Mouse (Mus musculus) lung, embryonic 15.5 days (tissue): ENCODE data around the gene Gcnt3. TPM values are rescaled to one million over a fixed set of nuclear protein-coding genes. Genes with fewer than 3 reads are reported as not detected.

Experiments
- ATAC-seq: fragments of 200-750 bp; cut with Nextera tagmentation; 2 replicates; pipeline ENCODE4 v1.8.0; 2017; ENCODE audit warnings: moderate number of reproducible peaks, borderline replicate concordance; ENCODE audit not compliant: low FRiP score, low TSS enrichment; ENCODE audit errors: extremely low read depth
- H3K27ac ChIP-seq: fragments of 300-500 bp; sonication (generic); 2 replicates; pipeline ENCODE4 v1.5.1; 2015; ENCODE audit warnings: moderate library complexity, mild to moderate bottlenecking, inconsistent platforms
- H3K27me3 ChIP-seq: fragments of 300-500 bp; sonication (generic); 2 replicates; pipeline ENCODE4 v1.6.1; 2015; ENCODE audit warnings: inconsistent platforms
- H3K36me3 ChIP-seq: fragments of 300-500 bp; sonication (generic); 2 replicates; pipeline ENCODE4 v1.6.1; 2015; ENCODE audit warnings: inconsistent platforms
- H3K4me1 ChIP-seq: fragments of 300-500 bp; sonication (generic); 2 replicates; pipeline ENCODE4 v1.6.1; 2015; ENCODE audit warnings: inconsistent platforms
- H3K4me2 ChIP-seq: fragments of 300-500 bp; sonication (generic); 2 replicates; pipeline ENCODE4 v1.6.1; 2015; ENCODE audit warnings: inconsistent platforms, mild to moderate bottlenecking, moderate library complexity
- H3K4me3 ChIP-seq: fragments of 300-500 bp; sonication (generic); 2 replicates; pipeline ENCODE4 v1.5.1; 2015; ENCODE audit warnings: mild to moderate bottlenecking, inconsistent platforms
- H3K9ac ChIP-seq: fragments of 300-500 bp; sonication (generic); 2 replicates; pipeline ENCODE4 v1.6.1; 2015; ENCODE audit warnings: inconsistent platforms
- H3K9me3 ChIP-seq: fragments of 300-500 bp; sonication (generic); 2 replicates; pipeline ENCODE4 v1.6.1; 2016; ENCODE audit warnings: inconsistent platforms
- WGBS: fragments of 180-500 bp; shearing (Covaris S2); methylation state at CpG from one replicate; pipeline ENCODE4 v1.1.7; 2015; 5-methylcytosine and 5-hydroxymethylcytosine counted together
- polyA plus RNA-seq: library from polyadenylated mRNA; unstranded; fragments of >200 nt; fragmentation: Nextera tagmentation; extraction: Ambion mirVana; gene quantifications from 2 replicates; pipeline ENCODE4 v1.2.1, GENCODE M21; 2015

Gene Gcnt3
- 0.10 and 0.15 TPM in 2 replicates for polyA plus RNA-seq

DNA sequence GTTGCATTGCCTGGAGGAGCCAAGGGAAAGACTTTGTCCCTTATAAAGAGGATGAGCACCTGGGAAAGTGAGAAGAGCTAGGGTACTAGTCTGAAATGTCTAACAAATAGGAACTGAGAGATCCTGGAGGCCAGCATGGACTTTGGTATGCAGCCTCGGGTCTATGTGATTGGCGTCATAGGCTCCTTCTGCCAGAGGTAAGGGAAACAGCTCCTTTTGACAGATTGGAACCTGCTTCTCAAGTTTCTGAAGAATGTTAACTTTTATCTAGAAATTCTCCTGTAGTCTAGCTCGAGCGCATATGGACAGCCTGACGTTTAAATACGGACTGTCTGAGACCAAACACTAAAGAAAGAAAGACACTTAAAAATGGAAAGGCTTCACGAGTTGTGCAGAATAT lies at the start of gene Gcnt3:
Gene Gcnt3 (minus strand): TSS at position 101 of the 400 bp plus-strand sequence.
- no peak within 1 kb of the TSS for H3K27ac ChIP-seq
- H3K9me3 ChIP-seq: no peaks in the 10 kb centered on the region
- no peaks in the 10 kb centered on the region; the same call in 1 of the 2 replicates for H3K4me1 ChIP-seq
- no peak within 1 kb of the TSS for H3K4me3 ChIP-seq
- no peak within 1 kb of the TSS for H3K9ac ChIP-seq
- H3K27me3 ChIP-seq: no peaks in the 10 kb centered on the region
- no peak for ATAC-seq
- no peaks in the 10 kb centered on the region for H3K36me3 ChIP-seq
- H3K4me2 ChIP-seq: no peak within 1 kb of the TSS
- WGBS: 53% methylated on average over 7 of the region's 7 CpGs

DNA sequence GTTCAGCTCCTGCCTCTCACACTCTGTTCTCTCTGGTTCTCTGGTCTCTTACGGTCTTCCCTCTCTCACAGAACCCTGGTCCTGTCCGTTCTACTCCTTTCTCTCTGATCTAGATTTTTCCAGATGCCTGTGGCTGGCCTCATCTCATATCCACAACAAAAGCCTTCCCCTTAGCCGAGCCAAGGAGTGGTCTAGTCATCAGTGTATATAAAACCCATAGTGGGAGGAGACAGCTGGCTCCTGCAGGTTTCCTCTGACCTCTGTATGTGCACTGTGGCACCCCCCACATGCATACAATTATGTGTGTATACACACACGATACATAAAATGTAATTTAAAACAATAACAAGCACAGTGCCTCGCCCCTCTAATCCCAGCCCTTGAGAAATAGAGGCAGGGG lies 49.5 kb upstream of the Gcnt3 start:
- no peaks in the 10 kb centered on the region for H3K36me3 ChIP-seq
- no peak overlapping the region for H3K27ac ChIP-seq
- H3K27me3 ChIP-seq: no peaks in the 10 kb centered on the region
- peaks cover 20% of the 10 kb centered on the region for H3K4me1 ChIP-seq
- no peak overlapping the region for H3K9ac ChIP-seq
- H3K4me2 ChIP-seq: no peak overlapping the region
- ATAC-seq: no peak
- no peaks in the 10 kb centered on the region for H3K9me3 ChIP-seq
- WGBS: 58% methylated on average over 5 of the region's 5 CpGs
- H3K4me3 ChIP-seq: no peak overlapping the region

DNA sequence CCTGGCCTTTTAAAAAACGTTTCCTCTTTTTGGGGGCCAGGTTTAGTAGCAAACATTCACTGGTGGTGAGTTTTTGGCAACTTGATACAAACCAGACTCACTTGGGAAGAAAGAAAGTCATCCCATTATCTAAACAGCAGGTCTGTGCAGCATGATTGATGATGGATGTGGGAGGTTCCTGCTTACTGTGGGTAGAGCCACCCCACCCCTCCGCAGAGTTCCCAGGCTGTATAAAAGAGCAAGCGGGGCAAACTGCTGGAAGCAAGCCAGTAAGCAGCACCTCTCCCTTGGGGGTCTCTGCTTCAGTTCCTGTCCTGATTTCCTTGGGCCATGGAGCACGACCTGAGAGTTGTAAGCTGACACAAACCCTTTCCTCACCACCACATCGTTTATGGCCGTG lies 48.2 kb upstream of the Gcnt3 start:
- WGBS: 23% methylated on average over 6 of the region's 6 CpGs
- no peak overlapping the region for H3K9ac ChIP-seq
- H3K27ac ChIP-seq: no peak overlapping the region

DNA sequence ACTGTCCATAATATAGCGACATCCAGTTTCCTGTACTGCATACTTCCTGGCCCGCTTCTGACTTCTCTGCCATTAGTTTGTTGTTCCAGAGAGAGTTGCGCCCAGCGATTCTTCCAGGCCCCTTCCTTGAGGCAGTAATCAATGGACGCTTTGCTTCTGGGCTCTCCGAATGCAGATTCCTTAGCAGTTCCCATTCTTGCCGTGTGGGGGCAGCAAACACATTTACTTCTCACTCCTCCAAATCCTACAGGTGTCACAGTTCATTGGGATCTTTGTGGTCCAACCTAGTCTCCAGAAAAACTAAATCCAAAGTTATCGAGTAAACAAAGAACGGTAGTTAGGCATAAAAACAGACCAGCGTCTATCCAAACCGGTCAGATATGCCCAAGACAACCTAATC lies 46.2 kb upstream of the Gcnt3 start:
- Histone ChIP-seq H3K4me1 (peaks cover 21% of the 10 kb centered on the region), H3K9me3 (no peaks in the 10 kb centered on the region), H3K36me3 (no peaks in the 10 kb centered on the region), H3K9ac (no peak overlapping the region), H3K4me2 (no peak overlapping the region), H3K27me3 (no peaks in the 10 kb centered on the region), H3K27ac (no peak overlapping the region), H3K4me3 (no peak overlapping the region)
- ATAC-seq: no peak
- 60% methylated on average over 11 of the region's 11 CpGs for WGBS

More for the DNA sequence above, 48.2 kb upstream of the Gcnt3 start:
- Histone ChIP-seq H3K4me2 (no peak overlapping the region), H3K36me3 (no peaks in the 10 kb centered on the region), H3K27me3 (no peaks in the 10 kb centered on the region), H3K4me3 (no peak overlapping the region), H3K4me1 (peaks cover 21% of the 10 kb centered on the region), H3K9me3 (no peaks in the 10 kb centered on the region)
- ATAC-seq: no peak

DNA sequence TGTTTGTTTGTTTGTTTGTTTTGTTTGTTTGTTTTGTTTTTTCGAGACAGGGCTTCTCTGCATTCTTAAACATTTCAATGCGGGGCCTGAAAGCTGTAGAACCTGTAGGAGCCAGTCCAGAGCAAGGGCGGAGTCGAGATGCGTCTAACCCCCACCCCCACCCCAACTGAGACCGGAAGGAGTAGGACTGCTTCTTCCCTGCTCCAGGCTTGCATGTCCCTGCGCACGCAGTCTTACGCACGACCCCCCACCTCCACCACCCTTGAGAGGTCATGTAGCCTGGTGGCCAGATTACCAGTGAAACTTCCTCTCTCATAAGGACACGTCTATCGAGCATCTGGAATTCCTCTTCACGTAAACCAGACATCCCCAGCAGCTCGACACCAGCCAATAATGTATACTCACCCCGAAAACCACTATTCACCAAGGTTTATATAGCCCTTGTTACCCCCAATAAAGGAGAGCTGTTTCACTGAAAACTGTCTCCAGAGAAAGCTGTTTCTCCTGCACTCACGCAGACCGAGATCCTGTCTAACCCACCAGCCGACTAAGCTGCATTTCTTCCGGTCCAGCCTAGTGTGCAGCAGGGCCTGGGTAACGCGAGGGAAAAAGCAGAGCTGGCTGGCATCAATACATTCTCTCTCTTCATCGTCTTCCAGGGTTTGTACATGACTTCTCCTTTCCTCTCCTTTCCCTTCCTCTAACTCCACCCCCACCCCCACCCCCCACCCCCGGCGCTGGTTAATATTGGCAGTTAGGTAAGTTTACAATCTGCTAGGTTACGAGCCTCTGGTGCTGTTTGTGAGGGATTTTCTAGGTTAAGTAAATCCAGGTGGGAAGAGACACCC lies 44.7 kb upstream of the Gcnt3 start:
- no peak overlapping the region for H3K27ac ChIP-seq
- no peaks in the 10 kb centered on the region for H3K27me3 ChIP-seq
- no peaks in the 10 kb centered on the region for H3K9me3 ChIP-seq
- no peak for ATAC-seq
- H3K4me2 ChIP-seq: no peak overlapping the region
- H3K4me3 ChIP-seq: no peak overlapping the region
- peaks cover 8% of the 10 kb centered on the region; the same call in 1 of the 2 replicates for H3K4me1 ChIP-seq
- WGBS: 57% methylated on average over 25 of the region's 25 CpGs
- H3K36me3 ChIP-seq: no peaks in the 10 kb centered on the region
- H3K9ac ChIP-seq: no peak overlapping the region

DNA sequence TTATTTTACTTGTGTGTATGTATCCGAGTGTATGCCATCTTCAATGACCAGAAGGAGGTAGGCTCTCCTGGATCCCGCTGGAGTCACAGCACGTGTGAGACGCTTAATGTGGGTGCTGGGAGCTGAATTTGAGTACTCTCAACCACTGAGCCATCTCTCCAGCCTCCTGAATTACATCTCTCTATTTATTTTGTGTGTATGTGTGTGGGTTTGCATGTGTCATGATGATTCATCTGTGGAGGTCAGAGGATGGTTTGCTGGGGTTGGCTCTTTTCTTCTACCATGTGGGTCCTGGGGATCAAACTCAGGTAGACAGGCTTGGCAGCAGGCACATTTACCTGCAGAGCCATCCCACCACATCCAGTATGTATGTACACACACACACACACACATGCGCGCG lies 43.9 kb upstream of the Gcnt3 start:
- 86% methylated on average over 7 of the region's 7 CpGs for WGBS
- Histone ChIP-seq H3K4me2 (no peak overlapping the region), H3K36me3 (no peaks in the 10 kb centered on the region), H3K27me3 (no peaks in the 10 kb centered on the region), H3K27ac (no peak overlapping the region), H3K4me1 (peaks cover 8% of the 10 kb centered on the region; the same call in 1 of the 2 replicates), H3K9ac (no peak overlapping the region), H3K9me3 (no peaks in the 10 kb centered on the region), H3K4me3 (no peak overlapping the region)
- ATAC-seq: no peak

DNA sequence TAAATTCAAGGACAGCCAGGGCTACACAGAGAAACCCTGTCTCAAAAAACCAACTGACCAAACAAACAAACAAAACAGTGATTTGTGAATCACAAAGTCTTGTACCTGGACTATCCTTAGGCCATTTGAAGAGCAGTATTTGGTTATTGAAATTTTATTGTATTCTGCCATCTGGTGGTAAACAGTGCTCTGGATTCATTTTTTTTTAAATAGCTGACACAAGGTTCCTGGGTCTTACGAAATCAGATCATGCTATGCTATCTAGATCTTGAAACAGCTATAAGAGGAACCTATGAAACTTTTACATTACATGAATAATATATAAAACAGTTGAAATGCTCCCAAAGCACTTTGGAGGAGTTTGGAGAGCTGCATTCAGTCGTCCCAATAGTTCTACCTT lies 43.1 kb upstream of the Gcnt3 start:
- no peaks in the 10 kb centered on the region for H3K9me3 ChIP-seq
- WGBS: 43% methylated on average over 2 of the region's 2 CpGs
- ATAC-seq: no peak
- no peak overlapping the region for H3K4me3 ChIP-seq
- H3K27me3 ChIP-seq: no peaks in the 10 kb centered on the region
- H3K9ac ChIP-seq: no peak overlapping the region
- no peak overlapping the region for H3K27ac ChIP-seq
- H3K36me3 ChIP-seq: no peaks in the 10 kb centered on the region
- peaks cover 5% of the 10 kb centered on the region; the same call in 1 of the 2 replicates for H3K4me1 ChIP-seq
- no peak overlapping the region for H3K4me2 ChIP-seq

DNA sequence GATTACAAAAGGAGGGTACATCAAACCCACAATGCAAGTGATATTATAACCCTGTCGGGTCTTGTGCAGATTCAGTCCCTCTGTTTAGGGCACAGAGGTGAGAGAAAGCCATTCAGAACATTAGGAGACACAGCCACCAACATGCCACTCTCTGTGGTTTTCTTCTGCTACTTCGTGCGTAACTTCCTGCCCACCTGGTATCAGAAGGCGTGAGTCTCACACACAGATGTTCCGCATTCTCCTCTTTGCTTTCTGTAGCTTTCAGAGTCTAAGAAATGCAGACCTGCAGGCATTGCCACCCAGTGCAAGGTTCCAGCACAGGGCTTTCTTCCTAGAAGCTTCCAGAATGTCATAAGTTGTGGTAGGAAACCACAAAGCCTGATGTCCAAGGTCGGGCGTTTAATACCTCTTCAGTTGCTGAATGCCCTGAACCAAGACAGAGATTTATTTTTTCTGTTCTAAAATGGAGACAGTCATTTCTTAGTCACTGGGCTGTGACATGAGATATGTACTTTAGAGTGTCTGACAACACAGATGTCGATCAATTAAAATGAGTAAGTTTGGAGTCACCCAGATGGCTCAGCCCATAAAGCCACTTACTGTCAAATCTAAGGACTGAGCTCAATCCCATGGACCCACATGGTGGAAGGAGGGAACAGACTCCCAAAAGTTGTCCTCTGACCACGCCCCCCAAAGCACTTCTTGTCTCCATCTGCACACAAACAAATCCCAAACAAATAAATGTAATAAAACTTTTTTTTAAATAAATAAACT lies 42.3 kb upstream of the Gcnt3 start:
- ATAC-seq: no peak
- no peak overlapping the region for H3K27ac ChIP-seq
- WGBS: 81% methylated on average over 9 of the region's 9 CpGs

DNA sequence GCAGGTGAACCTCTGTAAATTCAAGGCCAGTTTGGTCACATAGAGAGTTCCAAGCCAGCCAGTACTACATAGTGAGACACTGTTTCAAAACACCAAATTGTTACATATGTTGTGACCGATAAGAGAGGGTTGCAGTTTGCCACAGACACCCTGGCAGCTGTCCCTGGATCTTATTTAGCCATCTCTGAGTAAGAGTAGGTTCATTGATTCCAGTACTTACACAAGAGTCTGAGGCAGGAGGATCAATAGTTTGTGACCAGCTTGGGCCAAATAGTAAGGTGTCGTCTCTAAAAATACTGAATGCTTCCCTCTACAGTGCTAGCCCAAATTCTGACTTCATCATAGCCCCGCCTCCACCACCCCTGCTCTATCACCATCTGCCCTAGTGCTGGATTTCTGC lies 40.1 kb upstream of the Gcnt3 start:
- H3K36me3 ChIP-seq: no peaks in the 10 kb centered on the region
- no peak overlapping the region for H3K4me2 ChIP-seq
- no peaks in the 10 kb centered on the region for H3K9me3 ChIP-seq
- ATAC-seq: no peak
- H3K9ac ChIP-seq: no peak overlapping the region
- H3K4me1 ChIP-seq: 0 out of 2 replicates have a peak, but pooled peaks cover 3% of the 10 kb centered on the region
- WGBS: 88% methylated on average over 3 of the region's 3 CpGs
- H3K27ac ChIP-seq: no peak overlapping the region
- H3K4me3 ChIP-seq: no peak overlapping the region
- no peaks in the 10 kb centered on the region for H3K27me3 ChIP-seq

More for the DNA sequence above, 42.3 kb upstream of the Gcnt3 start:
- Histone ChIP-seq H3K4me2 (no peak overlapping the region), H3K4me1 (0 out of 2 replicates have a peak, but pooled peaks cover 3% of the 10 kb centered on the region), H3K36me3 (no peaks in the 10 kb centered on the region), H3K4me3 (no peak overlapping the region), H3K9ac (no peak overlapping the region), H3K9me3 (no peaks in the 10 kb centered on the region), H3K27me3 (no peaks in the 10 kb centered on the region)

DNA sequence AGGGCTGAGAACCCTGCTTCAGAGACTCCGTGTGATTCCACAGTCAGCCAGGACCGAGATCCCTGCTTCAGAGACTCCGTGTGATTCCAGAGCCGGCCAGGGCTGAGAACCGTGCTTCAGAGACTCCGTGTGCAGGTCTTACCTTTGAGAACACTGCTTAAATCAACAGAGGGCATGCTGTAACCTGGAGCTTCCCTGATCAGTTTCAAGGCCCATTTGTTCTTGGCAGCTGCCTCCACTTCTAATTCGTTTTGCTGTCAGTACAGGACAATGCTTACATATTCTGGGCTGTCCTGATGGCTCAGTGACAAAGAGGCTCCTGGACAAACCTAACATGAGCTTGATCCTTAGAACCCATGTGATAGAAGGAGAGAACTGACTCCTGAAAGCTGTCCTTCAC lies 39.3 kb upstream of the Gcnt3 start:
- Histone ChIP-seq H3K4me1 (no peaks in the 10 kb centered on the region), H3K27me3 (no peaks in the 10 kb centered on the region), H3K36me3 (no peaks in the 10 kb centered on the region), H3K4me2 (no peak overlapping the region), H3K9me3 (no peaks in the 10 kb centered on the region), H3K4me3 (no peak overlapping the region), H3K27ac (no peak overlapping the region), H3K9ac (no peak overlapping the region)
- WGBS: 47% methylated on average over 7 of the region's 7 CpGs
- ATAC-seq: no peak

DNA sequence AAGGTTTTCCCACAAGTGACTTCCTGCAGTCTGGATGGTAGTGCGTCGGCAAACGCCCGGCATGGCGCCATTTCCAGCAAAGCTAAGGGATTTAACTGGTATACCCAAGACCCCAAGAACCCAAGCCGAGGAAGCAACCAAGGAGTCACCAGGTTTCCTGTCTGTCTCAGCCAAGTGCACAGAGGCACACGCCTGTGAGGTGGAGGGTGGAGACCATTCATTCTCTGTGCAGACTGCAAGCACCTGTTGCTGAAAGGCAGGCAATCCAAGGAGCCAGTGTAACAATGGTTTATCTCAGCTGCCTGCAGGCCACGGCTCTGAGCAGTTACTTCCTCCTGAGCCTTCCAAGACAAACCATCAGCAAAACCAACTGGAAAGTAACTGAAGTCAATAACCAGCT lies 34.5 kb upstream of the Gcnt3 start:
- Histone ChIP-seq H3K9me3 (no peaks in the 10 kb centered on the region), H3K4me1 (0 out of 2 replicates have a peak, but pooled peaks cover 5% of the 10 kb centered on the region), H3K27me3 (no peaks in the 10 kb centered on the region), H3K4me2 (no peak overlapping the region), H3K27ac (no peak overlapping the region), H3K36me3 (no peaks in the 10 kb centered on the region), H3K9ac (no peak overlapping the region), H3K4me3 (no peak overlapping the region)
- WGBS: 78% methylated on average over 8 of the region's 8 CpGs
- no peak for ATAC-seq

DNA sequence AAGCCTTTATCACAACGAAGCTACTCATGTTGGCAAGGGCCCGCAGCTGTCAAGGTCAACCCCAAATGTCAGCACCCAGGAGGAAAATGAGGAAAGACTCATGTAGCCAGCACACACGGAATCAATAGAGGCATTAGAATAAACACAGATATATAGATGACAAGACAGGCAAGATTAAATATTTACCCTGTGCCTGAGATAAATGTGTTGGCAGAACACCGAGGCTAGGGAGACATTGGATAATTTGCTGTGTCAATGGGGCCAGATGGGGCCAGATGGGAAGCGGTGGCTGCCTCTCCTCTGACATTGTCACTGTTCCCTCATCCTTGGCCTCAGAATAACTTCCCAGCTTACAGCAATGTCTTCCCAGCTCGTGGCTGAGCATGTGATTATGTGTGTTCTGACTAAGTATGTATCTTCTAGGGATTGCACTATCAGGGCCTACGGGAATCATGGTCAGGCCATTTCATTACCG lies 32.1 kb upstream of the Gcnt3 start:
- no peak overlapping the region for H3K27ac ChIP-seq
- no peaks in the 10 kb centered on the region for H3K9me3 ChIP-seq
- WGBS: 19% methylated on average over 8 of the region's 8 CpGs
- no peak; the same call in 1 of the 2 replicates for ATAC-seq
- no peak overlapping the region for H3K4me2 ChIP-seq
- no peaks in the 10 kb centered on the region for H3K27me3 ChIP-seq
- no peak overlapping the region for H3K9ac ChIP-seq
- H3K4me1 ChIP-seq: 0 out of 2 replicates have a peak, but pooled peaks cover 5% of the 10 kb centered on the region
- H3K36me3 ChIP-seq: no peaks in the 10 kb centered on the region
- no peak overlapping the region for H3K4me3 ChIP-seq
